Comparison of ENCODE assay signal across 9 mouse cellular contexts in genomic region chr7:141143112-141143511, GRCm38 (mm10). TPM values are rescaled to one million over a fixed set of nuclear protein-coding genes. Genes with fewer than 3 reads are reported as not detected.
DNase-seq lines count a peak whose midpoint lies in the region; ATAC-seq and TF ChIP-seq lines count a peak whose summit lies in the region.
"Had no signal": no experiment of that assay in that cellular context is flagged by ENCODE, and none has a peak within 500 bp of the region (broad histone marks: within the 10 kb centered on the region; RNA-seq: fewer than 3 reads in every experiment).

No protein-coding gene starts in this region.

- peak; percentile 53 to 73 for DNase-seq in adrenal gland, adult (ENCODE audit: inconsistent age in 2 of 2, low spot score in 1 of 2)
- DNase-seq in adrenal gland, adult 8-10 months: no peak
- DNase-seq in midbrain, postnatal 0 days (ENCODE audit: low spot score): no peak
- DNase-seq in embryonic facial prominence, embryonic 10.5 days (ENCODE audit: low spot score): peak; percentile 55
- DNase-seq in lung, adult 2 months: peak; percentile 44
- peak; percentile 79 for DNase-seq in stomach, postnatal 0 days (ENCODE audit: low spot score)
- DNase-seq in right cerebral cortex, postnatal 25 days: no peak

- no peaks in the 10 kb centered on the region for H3K9me3 ChIP-seq in midbrain, postnatal 0 days (ENCODE audit: low read length)
- H3K9me3 ChIP-seq in midbrain, embryonic 13.5 days: no peaks in the 10 kb centered on the region
- H3K9me3 ChIP-seq in embryonic facial prominence, embryonic 10.5 days: no peaks in the 10 kb centered on the region
- no peaks in the 10 kb centered on the region for H3K9me3 ChIP-seq in stomach, postnatal 0 days (ENCODE audit: control insufficient read depth, low read length)
- H3K9me3 ChIP-seq: heart, embryonic 13.5 days had no signal

- no peak for TF ChIP-seq EP300 in stomach, postnatal 0 days (optimal IDR thresholded peaks at IDR 0.05)

- H3K4me3 ChIP-seq in midbrain, postnatal 0 days (ENCODE audit: low read depth, low read length): no peak overlapping the region
- H3K4me3 ChIP-seq in midbrain, embryonic 13.5 days (replicated peaks): no peak overlapping the region
- H3K4me3 ChIP-seq in embryonic facial prominence, embryonic 10.5 days: no peak overlapping the region
- no peak overlapping the region for H3K4me3 ChIP-seq in lung, adult 2 months (replicated peaks; ENCODE audit: extremely low read depth, low read depth, low read length)
- H3K4me3 ChIP-seq in stomach, postnatal 0 days (ENCODE audit: low read depth, low read length): no peak overlapping the region
- H3K4me3 ChIP-seq: heart, embryonic 13.5 days had no signal

- peak; percentile 47 for TF ChIP-seq CTCF in midbrain, postnatal 0 days (IDR thresholded peaks at IDR 0.05)
- peak; percentile 47 for TF ChIP-seq CTCF in lung, adult 2 months (IDR thresholded peaks at IDR 0.05; ENCODE audit: insufficient read depth, low read length)
- peak; percentile 75 for TF ChIP-seq CTCF in stomach, postnatal 0 days (IDR thresholded peaks at IDR 0.05; ENCODE audit: low read depth)

- no peaks in the 10 kb centered on the region for H3K4me1 ChIP-seq in midbrain, postnatal 0 days (ENCODE audit: insufficient read depth, low read length)
- no peaks in the 10 kb centered on the region for H3K4me1 ChIP-seq in midbrain, embryonic 13.5 days (replicated peaks)
- no peaks in the 10 kb centered on the region for H3K4me1 ChIP-seq in embryonic facial prominence, embryonic 10.5 days
- H3K4me1 ChIP-seq in lung, adult 2 months (ENCODE audit: control insufficient read depth, insufficient read depth, low read length): no peaks in the 10 kb centered on the region
- H3K4me1 ChIP-seq in stomach, postnatal 0 days (replicated peaks; ENCODE audit: control insufficient read depth, insufficient read depth): no peaks in the 10 kb centered on the region

- no peak overlapping the region for H3K4me2 ChIP-seq in midbrain, postnatal 0 days (ENCODE audit: low read depth, low read length, poor library complexity, severe bottlenecking)
- H3K4me2 ChIP-seq in midbrain, embryonic 13.5 days (replicated peaks): no peak overlapping the region
- H3K4me2 ChIP-seq in stomach, postnatal 0 days (replicated peaks; ENCODE audit: low read depth): no peak overlapping the region
- H3K4me2 ChIP-seq: heart, embryonic 13.5 days had no signal

- no peak overlapping the region for H3K27ac ChIP-seq in midbrain, postnatal 0 days (ENCODE audit: low read depth, low read length)
- H3K27ac ChIP-seq in midbrain, embryonic 13.5 days: no peak overlapping the region
- no peak overlapping the region for H3K27ac ChIP-seq in embryonic facial prominence, embryonic 10.5 days (replicated peaks)
- H3K27ac ChIP-seq in stomach, postnatal 0 days (replicated peaks): no peak overlapping the region
- H3K27ac ChIP-seq: heart, embryonic 13.5 days had no signal

- H3K9ac ChIP-seq in midbrain, postnatal 0 days (replicated peaks; ENCODE audit: low read length, poor library complexity, severe bottlenecking): no peak overlapping the region
- H3K9ac ChIP-seq in midbrain, embryonic 13.5 days (replicated peaks): no peak overlapping the region; the same call in 1 of the 2 replicates
- no peak overlapping the region for H3K9ac ChIP-seq in stomach, postnatal 0 days (ENCODE audit: low read length)
- H3K9ac ChIP-seq: heart, embryonic 13.5 days had no signal

- H3K27me3 ChIP-seq in midbrain, postnatal 0 days (ENCODE audit: insufficient read depth, low read length): no peaks in the 10 kb centered on the region
- H3K27me3 ChIP-seq in midbrain, embryonic 13.5 days: no peaks in the 10 kb centered on the region
- H3K27me3 ChIP-seq in embryonic facial prominence, embryonic 10.5 days (replicated peaks; ENCODE audit: low read depth, poor library complexity, severe bottlenecking): no peaks in the 10 kb centered on the region
- H3K27me3 ChIP-seq in stomach, postnatal 0 days (ENCODE audit: control insufficient read depth, insufficient read depth, low read length): no peaks in the 10 kb centered on the region
- H3K27me3 ChIP-seq: heart, embryonic 13.5 days had no signal

- TF ChIP-seq POLR2A in lung, adult 2 months (IDR thresholded peaks at IDR 0.05; ENCODE audit: borderline replicate concordance, extremely low read depth, low read depth, low read length): no peak

- peaks cover 34% of the 10 kb centered on the region; the same call in 1 of the 2 replicates for H3K36me3 ChIP-seq in midbrain, postnatal 0 days (ENCODE audit: insufficient read depth, low read length)
- peaks cover 55% of the 10 kb centered on the region for H3K36me3 ChIP-seq in midbrain, embryonic 13.5 days
- peaks cover 91% of the 10 kb centered on the region for H3K36me3 ChIP-seq in embryonic facial prominence, embryonic 10.5 days (replicated peaks)
- H3K36me3 ChIP-seq in stomach, postnatal 0 days (ENCODE audit: control insufficient read depth, insufficient read depth, low read length): peaks cover 3% of the 10 kb centered on the region; the same call in 1 of the 2 replicates

- 54% methylated on average over 5 of the region's 5 CpGs for WGBS in midbrain, postnatal 0 days
- WGBS in midbrain, embryonic 13.5 days: 52% methylated on average over 5 of the region's 5 CpGs
- WGBS in embryonic facial prominence, embryonic 10.5 days: 57% methylated on average over 5 of the region's 5 CpGs
- WGBS in lung, adult 2 months: 47% methylated on average over 5 of the region's 5 CpGs
- 55% methylated on average over 5 of the region's 5 CpGs for WGBS in stomach, postnatal 0 days

- no peak for ATAC-seq in midbrain, postnatal 0 days (ENCODE audit: low FRiP score)
- no peak for ATAC-seq in midbrain, embryonic 13.5 days
- ATAC-seq in stomach, postnatal 0 days (ENCODE audit: low FRiP score, low TSS enrichment): peak; percentile 71; the same call in 1 of the 2 replicates

RNA-seq across cellular contexts. Expression of gene Ptdss2, which starts 20.9 kb away (rescaled TPM):
- 10 to 100 TPM; 36.4 to 46.7 (median 43.0) TPM for total RNA-seq in adrenal gland, adult 8-10 months (2022)
- total RNA-seq in midbrain, postnatal 0 days (2014; rRNA removed): 19.6 and 23.4 TPM in 2 replicates
- 90.9 and 91.0 TPM in 2 replicates for polyA plus RNA-seq in midbrain, postnatal 0 days (2015; fragmentation: Nextera tagmentation; extraction: Ambion mirVana)
- 77.4 TPM in 2 replicates for polyA plus RNA-seq in midbrain, embryonic 13.5 days (2015; fragmentation: Nextera tagmentation; extraction: Ambion mirVana)
- 77.8 and 83.8 TPM in 2 replicates for polyA plus RNA-seq in embryonic facial prominence, embryonic 10.5 days (2016; fragmentation: Nextera tagmentation; extraction: Ambion mirVana)
- 22.9 and 24.1 TPM in 2 replicates for polyA plus RNA-seq in lung, adult 2 months (2012; rRNA removed)
- polyA plus RNA-seq in stomach, postnatal 0 days (2015; fragmentation: Nextera tagmentation; extraction: Ambion mirVana): 21.6 and 22.9 TPM in 2 replicates

RNA-seq across cellular contexts. Expression of gene Ano9, which starts 25.5 kb away (rescaled TPM):
- total RNA-seq in adrenal gland, adult 8-10 months (2022): under 1 TPM in 1 of 4 experiments, not detected in 3; 0.21 TPM
- 0.33 and 1.1 TPM in 2 replicates for total RNA-seq in midbrain, postnatal 0 days (2014; rRNA removed)
- polyA plus RNA-seq in midbrain, postnatal 0 days (2015; fragmentation: Nextera tagmentation; extraction: Ambion mirVana): 0.50 and 0.72 TPM in 2 replicates
- 0.07 and 0.35 TPM in 2 replicates for polyA plus RNA-seq in midbrain, embryonic 13.5 days (2015; fragmentation: Nextera tagmentation; extraction: Ambion mirVana)
- 1.8 and 2.5 TPM in 2 replicates for polyA plus RNA-seq in embryonic facial prominence, embryonic 10.5 days (2016; fragmentation: Nextera tagmentation; extraction: Ambion mirVana)
- 2.8 and 10.7 TPM in 2 replicates for polyA plus RNA-seq in lung, adult 2 months (2012; rRNA removed)
- 17.9 and 20.4 TPM in 2 replicates for polyA plus RNA-seq in stomach, postnatal 0 days (2015; fragmentation: Nextera tagmentation; extraction: Ambion mirVana)

RNA-seq across cellular contexts. Expression of gene Rnh1, which starts 29.5 kb away (rescaled TPM):
- total RNA-seq in adrenal gland, adult 8-10 months (2022): 100 to 1,000 TPM; 339 to 382 (median 360) TPM
- total RNA-seq in midbrain, postnatal 0 days (2014; rRNA removed): 39.1 and 47.1 TPM in 2 replicates
- 44.2 and 46.8 TPM in 2 replicates for polyA plus RNA-seq in midbrain, postnatal 0 days (2015; fragmentation: Nextera tagmentation; extraction: Ambion mirVana)
- 40.5 and 45.3 TPM in 2 replicates for polyA plus RNA-seq in midbrain, embryonic 13.5 days (2015; fragmentation: Nextera tagmentation; extraction: Ambion mirVana)
- 77.9 and 79.7 TPM in 2 replicates for polyA plus RNA-seq in embryonic facial prominence, embryonic 10.5 days (2016; fragmentation: Nextera tagmentation; extraction: Ambion mirVana)
- 128 and 195 TPM in 2 replicates for polyA plus RNA-seq in lung, adult 2 months (2012; rRNA removed)
- polyA plus RNA-seq in stomach, postnatal 0 days (2015; fragmentation: Nextera tagmentation; extraction: Ambion mirVana): 216 and 220 TPM in 2 replicates

RNA-seq across cellular contexts. Expression of gene Sigirr, which starts 42.7 kb away (rescaled TPM):
- total RNA-seq in adrenal gland, adult 8-10 months (2022): 1 to 10 TPM; 4.2 to 5.8 (median 4.8) TPM
- 1.1 and 3.9 TPM in 2 replicates for total RNA-seq in midbrain, postnatal 0 days (2014; rRNA removed)
- 1.8 and 2.0 TPM in 2 replicates for polyA plus RNA-seq in midbrain, postnatal 0 days (2015; fragmentation: Nextera tagmentation; extraction: Ambion mirVana)
- polyA plus RNA-seq in midbrain, embryonic 13.5 days (2015; fragmentation: Nextera tagmentation; extraction: Ambion mirVana): 1.8 and 2.6 TPM in 2 replicates
- 2.2 and 2.3 TPM in 2 replicates for polyA plus RNA-seq in embryonic facial prominence, embryonic 10.5 days (2016; fragmentation: Nextera tagmentation; extraction: Ambion mirVana)
- polyA plus RNA-seq in lung, adult 2 months (2012; rRNA removed): 40.5 and 40.6 TPM in 2 replicates
- polyA plus RNA-seq in stomach, postnatal 0 days (2015; fragmentation: Nextera tagmentation; extraction: Ambion mirVana): 12.6 and 14.0 TPM in 2 replicates

RNA-seq across cellular contexts. Expression of gene Hras, which starts 50.7 kb away (rescaled TPM):
- total RNA-seq in adrenal gland, adult 8-10 months (2022): 100 to 1,000 TPM in 1 of 4 experiments, 10 to 100 TPM in 3; 80.0 to 105 (median 92.6) TPM
- total RNA-seq in midbrain, postnatal 0 days (2014; rRNA removed): 109 and 113 TPM in 2 replicates
- 209 TPM in 2 replicates for polyA plus RNA-seq in midbrain, postnatal 0 days (2015; fragmentation: Nextera tagmentation; extraction: Ambion mirVana)
- 86.4 and 114 TPM in 2 replicates for polyA plus RNA-seq in midbrain, embryonic 13.5 days (2015; fragmentation: Nextera tagmentation; extraction: Ambion mirVana)
- polyA plus RNA-seq in embryonic facial prominence, embryonic 10.5 days (2016; fragmentation: Nextera tagmentation; extraction: Ambion mirVana): 94.3 and 94.9 TPM in 2 replicates
- 77.3 and 91.5 TPM in 2 replicates for polyA plus RNA-seq in lung, adult 2 months (2012; rRNA removed)
- polyA plus RNA-seq in stomach, postnatal 0 days (2015; fragmentation: Nextera tagmentation; extraction: Ambion mirVana): 118 and 125 TPM in 2 replicates

Comparison
In these comparisons a context has a peak if more than half of its experiments do, and no peak if none do; other contexts are left out.
1. DNase-seq: peak in adrenal gland, adult (2 of 2), embryonic facial prominence, embryonic 10.5 days (single experiment), lung, adult 2 months (single experiment) and stomach, postnatal 0 days (single experiment); none in adrenal gland, adult 8-10 months (single experiment), midbrain, postnatal 0 days (single experiment) and right cerebral cortex, postnatal 25 days (single experiment).
2. Peak in every context shown above with its lines, with median percentiles within 50 percentile points of each other: CTCF ChIP-seq.